Mouse (Mus musculus): Measurements from ENCODE around the gene Myof.

GRCm38 (mm10) chr19:37999941-38000340 lies 43.4 kb downstream of the Myof start:
- TF ChIP-seq POLR2A (IDR thresholded peaks at IDR 0.05; ENCODE audit: insufficient read depth, low read depth, low read length) (no peak), CTCF (IDR thresholded peaks at IDR 0.05; ENCODE audit: insufficient read depth, low read depth, low read length) (no peak)
